Mouse (Mus musculus): Measurements from ENCODE around the gene Agap2.

The Agap2 gene

GRCm38 (mm10) chr10:127075080-127075479 lies at the start of gene Agap2:
TSS of gene Agap2 (plus strand) at chr10:127075284.
- no peak for DNase-seq (ENCODE audit: low spot score in 2 of 2)

- DNase-seq (ENCODE audit: low spot score in 2 of 2) = peak; percentile 87 to 92
Observed at GRCm38 (mm10) chr10:127030336-127031296, 44.5 kb upstream of the Agap2 start, which contains the start of gene Tsfm. TSS of gene Tsfm (minus strand) at chr10:127030840.

GRCm38 (mm10) chr10:127033301-127033741 lies 41.8 kb upstream of the Agap2 start:
- DNase-seq (ENCODE audit: low spot score in 2 of 2) = no peak

GRCm38 (mm10) chr10:127036273-127036672 lies 38.8 kb upstream of the Agap2 start:
- no peak for DNase-seq (ENCODE audit: low spot score in 2 of 2)

GRCm38 (mm10) chr10:127037641-127038040 lies 37.4 kb upstream of the Agap2 start:
- no peak for DNase-seq (ENCODE audit: low spot score in 2 of 2)

GRCm38 (mm10) chr10:127040569-127041214 lies 34.4 kb upstream of the Agap2 start:
- no peak for DNase-seq (ENCODE audit: low spot score in 2 of 2)

GRCm38 (mm10) chr10:127041274-127041766 lies 33.8 kb upstream of the Agap2 start, which contains the start of the genes Mettl1 and Eef1akmt3:
TSS of gene Mettl1 (plus strand) at chr10:127041414.
TSS of gene Eef1akmt3 (minus strand) at chr10:127041513.
- DNase-seq (ENCODE audit: low spot score in 2 of 2) = peak in 1 of 2 experiments; percentile 47

GRCm38 (mm10) chr10:127041774-127042338 lies 33.2 kb upstream of the Agap2 start:
- DNase-seq (ENCODE audit: low spot score in 2 of 2) = peak; percentile 82 to 83

GRCm38 (mm10) chr10:127042468-127043115 lies 32.5 kb upstream of the Agap2 start:
- DNase-seq (ENCODE audit: low spot score in 2 of 2) = no peak

- no peak for DNase-seq (ENCODE audit: low spot score in 2 of 2)
Observed at GRCm38 (mm10) chr10:127043187-127043586, 31.9 kb upstream of the Agap2 start.

GRCm38 (mm10) chr10:127047954-127048353 lies 27.1 kb upstream of the Agap2 start, which contains the start of gene Cyp27b1:
TSS of gene Cyp27b1 (plus strand) at chr10:127048250.
- no peak for DNase-seq (ENCODE audit: low spot score in 2 of 2)

GRCm38 (mm10) chr10:127048608-127049394 lies 26.3 kb upstream of the Agap2 start:
- no peak for DNase-seq (ENCODE audit: low spot score in 2 of 2)

GRCm38 (mm10) chr10:127049395-127050118 lies 25.5 kb upstream of the Agap2 start:
- no peak for DNase-seq (ENCODE audit: low spot score in 2 of 2)

- DNase-seq (ENCODE audit: low spot score in 2 of 2) = no peak
Observed at GRCm38 (mm10) chr10:127050119-127050474, 25.0 kb upstream of the Agap2 start.

- no peak for DNase-seq (ENCODE audit: low spot score in 2 of 2)
Observed at GRCm38 (mm10) chr10:127054646-127055045, 20.4 kb upstream of the Agap2 start.

GRCm38 (mm10) chr10:127055406-127055805 lies 19.7 kb upstream of the Agap2 start:
- DNase-seq (ENCODE audit: low spot score in 2 of 2) = no peak

GRCm38 (mm10) chr10:127056490-127056889 lies 18.6 kb upstream of the Agap2 start:
- DNase-seq (ENCODE audit: low spot score in 2 of 2) = no peak

- DNase-seq (ENCODE audit: low spot score in 2 of 2) = peak; percentile 56 to 66
Observed at GRCm38 (mm10) chr10:127058161-127058560, 16.9 kb upstream of the Agap2 start.

- DNase-seq (ENCODE audit: low spot score in 2 of 2) = no peak
Observed at GRCm38 (mm10) chr10:127058708-127059107, 16.4 kb upstream of the Agap2 start.

Measured in urinary bladder, postnatal 36 days (tissue).